Mouse (Mus musculus): Measurements from ENCODE around the gene Tspan9.

Gene Tspan9

DNA sequence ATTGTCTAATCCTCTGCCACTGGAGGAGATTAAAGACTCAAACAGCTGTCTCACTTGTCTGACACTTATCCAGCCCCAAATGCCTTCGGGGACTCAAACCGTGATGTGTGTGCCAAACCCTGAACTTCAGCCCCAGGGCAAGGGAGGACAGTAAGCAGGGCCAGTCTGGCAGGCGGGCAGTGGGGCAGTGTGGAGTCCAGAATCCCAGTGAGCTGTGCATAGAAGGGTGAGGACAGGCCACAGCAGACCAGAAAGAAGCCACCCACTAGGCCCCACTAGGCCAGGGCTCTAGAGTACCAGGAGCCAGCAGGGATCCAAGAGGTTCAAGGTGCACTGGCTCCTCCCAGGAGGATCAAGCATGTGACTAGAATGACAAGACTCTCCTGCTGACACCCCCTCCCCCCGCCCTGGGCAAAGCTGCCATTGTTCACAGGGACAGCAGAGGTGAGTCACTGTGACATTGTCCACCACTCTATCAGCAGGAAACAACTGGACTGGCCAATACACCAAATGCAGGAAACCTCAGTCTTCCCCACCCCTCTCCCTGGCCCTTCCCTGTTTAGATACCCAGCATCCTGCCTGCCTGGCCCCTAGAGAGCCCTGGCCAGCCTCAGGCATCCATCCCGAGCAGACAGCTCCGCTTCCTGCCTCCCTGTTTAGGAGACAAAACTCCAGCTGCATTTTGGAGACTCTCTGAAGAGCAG lies 40.9 kb downstream of the Tspan9 start:
- peak; percentile 84 to 94 for DNase-seq

DNA sequence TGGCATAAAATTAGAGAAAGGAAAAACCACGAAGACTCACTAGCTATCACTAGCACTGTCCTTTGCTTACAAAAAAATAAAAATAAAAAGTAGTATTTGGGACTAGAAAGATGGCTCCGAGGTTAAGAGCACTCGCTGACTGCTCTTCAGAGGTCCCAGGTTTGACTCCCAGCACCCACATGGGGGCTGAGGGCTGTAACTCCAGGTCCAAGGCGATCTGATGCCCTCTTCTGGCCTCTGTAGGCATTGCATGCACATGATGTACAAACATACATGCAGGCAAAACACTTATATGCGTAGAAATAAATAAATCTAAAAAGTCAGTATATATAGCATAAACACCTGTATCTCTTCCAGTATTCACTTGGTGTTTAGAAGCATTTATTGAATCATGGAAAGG lies 43.5 kb downstream of the Tspan9 start:
- peak in 1 of 2 experiments; percentile 63 for DNase-seq

GRCm38 (mm10) chr6:128099190-128099589 lies 44.2 kb downstream of the Tspan9 start:
- peak; percentile 77 for DNase-seq

- DNase-seq = no peak
Observed at GRCm38 (mm10) chr6:128096521-128096920, 46.9 kb downstream of the Tspan9 start.

- DNase-seq = no peak
Observed at GRCm38 (mm10) chr6:128095906-128096305, 47.5 kb downstream of the Tspan9 start.

- DNase-seq = no peak
Observed at GRCm38 (mm10) chr6:128095131-128095530, 48.3 kb downstream of the Tspan9 start.

- no peak for DNase-seq
Observed at GRCm38 (mm10) chr6:128093856-128094628, 49.4 kb downstream of the Tspan9 start.

DNA sequence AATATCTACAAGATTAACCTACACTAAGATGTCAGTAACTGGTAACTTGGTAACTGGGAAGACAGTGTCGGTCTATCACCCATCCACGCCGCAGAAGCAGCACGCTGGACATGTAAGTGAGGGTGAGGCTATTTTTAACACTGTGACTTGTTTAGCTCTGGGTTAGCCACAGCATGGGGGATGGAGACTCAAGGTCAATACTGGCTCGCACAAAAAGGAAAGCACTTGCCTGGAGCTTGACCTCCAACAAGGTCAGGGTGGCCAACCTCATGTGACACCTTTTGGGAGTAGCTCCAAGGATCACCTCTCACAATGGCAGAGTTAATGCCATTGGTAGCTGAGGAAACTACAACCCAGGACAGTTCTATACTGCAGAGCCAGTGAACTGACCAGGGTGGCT lies 50.8 kb downstream of the Tspan9 start:
- peak; percentile 62 to 85 for DNase-seq

DNA sequence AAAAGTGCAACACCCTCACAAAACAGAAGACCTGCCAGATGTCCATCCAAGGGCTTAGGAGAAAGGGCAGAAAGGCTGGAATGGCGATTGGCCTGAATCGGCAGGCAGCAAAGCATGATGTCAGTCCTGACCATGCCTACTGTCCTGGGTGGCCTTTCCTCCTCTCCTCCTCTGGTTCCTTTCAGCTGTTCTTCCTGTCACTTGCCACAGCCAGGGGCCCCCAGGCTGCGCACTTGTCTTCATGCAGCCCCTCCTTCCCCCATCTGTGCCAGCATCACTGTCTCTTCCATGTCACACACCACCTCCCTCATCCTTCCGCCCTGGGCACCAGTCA lies 51.6 kb downstream of the Tspan9 start:
- peak in 1 of 2 experiments; percentile 31 for DNase-seq

DNA sequence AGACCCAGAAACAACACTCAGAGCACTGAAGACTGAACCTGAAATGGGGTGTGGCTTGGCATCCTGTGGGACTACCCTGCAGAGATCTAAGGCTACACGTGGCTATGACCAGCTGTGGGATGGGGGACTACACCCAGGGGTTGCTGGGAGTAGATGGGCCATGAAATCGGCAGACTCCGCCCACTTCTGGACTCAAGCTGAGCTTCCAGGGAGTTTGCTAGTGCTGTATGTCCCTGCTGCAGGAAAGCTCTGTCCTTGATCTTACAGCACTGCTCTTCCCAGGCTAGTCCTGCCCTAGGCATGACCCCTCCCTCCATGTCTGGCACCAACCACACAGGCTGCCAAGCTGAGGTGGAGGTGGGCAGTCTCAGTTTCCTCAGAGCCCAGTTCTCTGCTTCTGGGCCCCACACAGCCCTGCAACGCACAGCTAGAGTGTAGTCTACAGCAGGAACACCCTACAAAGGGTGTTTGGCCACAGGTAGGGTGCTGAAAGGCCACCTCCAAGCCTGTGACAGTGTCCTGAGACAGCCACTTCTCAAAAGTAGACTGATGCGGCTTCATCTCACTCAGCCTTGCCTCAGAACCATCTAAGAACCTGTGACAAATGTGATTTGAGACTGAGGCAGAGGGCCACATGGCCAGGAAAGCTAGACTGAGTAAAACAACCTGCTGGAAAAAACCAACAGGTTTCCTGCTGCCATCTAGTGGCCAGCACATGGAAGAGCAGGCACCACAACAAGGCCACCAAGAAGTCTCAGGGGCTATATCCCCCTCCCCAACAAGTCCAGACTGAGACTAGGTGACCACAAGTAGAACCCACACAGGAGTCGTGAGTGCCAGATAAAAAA lies 52.2 kb downstream of the Tspan9 start:
- DNase-seq = peak; percentile 41 to 48

- DNase-seq = peak; percentile 75 to 86
Observed at GRCm38 (mm10) chr6:128089770-128090702, 53.4 kb downstream of the Tspan9 start.

DNA sequence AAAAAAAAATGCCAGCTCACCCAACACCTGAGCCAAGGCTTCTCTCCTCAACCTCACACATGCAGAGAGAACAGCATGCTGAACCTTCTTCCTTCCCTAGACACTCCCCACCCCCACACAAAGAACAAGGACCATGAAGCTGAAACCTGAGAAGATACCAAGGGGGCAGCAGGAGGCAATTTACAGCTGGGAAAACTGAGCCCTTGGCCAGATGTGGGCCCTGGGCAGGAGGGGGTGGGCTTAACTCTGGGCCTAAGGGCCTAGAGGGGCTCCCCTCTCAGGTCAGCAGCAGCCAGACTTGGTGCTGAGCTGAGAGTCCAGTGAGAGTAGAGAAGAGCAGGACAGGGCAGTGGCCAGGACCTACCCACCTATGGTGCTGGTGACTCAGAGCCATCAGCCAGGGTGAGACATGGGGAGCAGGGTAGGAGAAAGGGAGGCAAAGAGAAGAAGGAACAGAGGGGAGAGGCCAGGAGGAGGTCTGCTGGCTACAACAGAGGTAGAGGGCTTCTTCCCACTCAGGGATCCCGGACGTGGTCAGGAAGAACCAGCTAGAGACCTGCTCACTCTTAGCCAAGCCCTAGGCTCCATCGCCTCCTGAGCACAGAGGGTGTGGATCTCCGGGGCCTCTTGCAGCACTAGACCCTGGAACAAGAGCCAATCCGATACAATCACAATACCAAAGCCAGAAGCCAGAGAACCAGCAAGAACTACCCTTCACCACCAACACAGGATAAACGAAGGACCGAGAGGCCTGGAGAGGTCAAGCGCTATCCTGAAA lies 54.5 kb downstream of the Tspan9 start:
- no peak for DNase-seq

DNA sequence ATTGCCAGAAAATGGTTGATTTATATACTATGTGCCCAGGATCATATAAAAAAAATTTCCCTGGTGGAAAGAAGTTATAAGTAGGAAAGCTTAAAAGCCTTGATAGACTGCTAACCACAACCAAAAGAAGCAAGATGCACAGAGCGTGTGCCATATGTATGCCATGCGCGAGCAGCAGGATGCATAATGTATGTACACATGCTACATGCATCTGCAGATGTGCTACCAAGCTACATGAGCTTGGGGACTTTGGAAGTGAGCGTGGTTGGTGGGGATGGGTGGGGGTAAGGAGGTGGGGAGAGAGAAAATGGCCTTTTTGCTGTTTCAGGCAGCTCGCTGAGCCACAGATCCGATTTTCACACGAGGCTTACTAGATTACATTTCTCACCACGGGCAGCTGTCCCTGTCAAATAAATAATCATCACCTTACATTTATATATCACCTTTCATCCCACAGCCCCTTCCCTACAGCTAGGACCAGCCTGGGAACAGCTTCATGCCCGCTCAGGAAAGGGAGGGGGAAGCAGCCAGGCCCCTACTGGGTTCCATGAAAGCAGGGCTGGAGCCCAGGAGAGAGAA lies 57.8 kb downstream of the Tspan9 start:
- no peak for DNase-seq

- no peak for DNase-seq
Observed at GRCm38 (mm10) chr6:128083305-128083704, 60.1 kb downstream of the Tspan9 start.

GRCm38 (mm10) chr6:128081781-128082180 lies 61.6 kb downstream of the Tspan9 start:
- DNase-seq = no peak

DNA sequence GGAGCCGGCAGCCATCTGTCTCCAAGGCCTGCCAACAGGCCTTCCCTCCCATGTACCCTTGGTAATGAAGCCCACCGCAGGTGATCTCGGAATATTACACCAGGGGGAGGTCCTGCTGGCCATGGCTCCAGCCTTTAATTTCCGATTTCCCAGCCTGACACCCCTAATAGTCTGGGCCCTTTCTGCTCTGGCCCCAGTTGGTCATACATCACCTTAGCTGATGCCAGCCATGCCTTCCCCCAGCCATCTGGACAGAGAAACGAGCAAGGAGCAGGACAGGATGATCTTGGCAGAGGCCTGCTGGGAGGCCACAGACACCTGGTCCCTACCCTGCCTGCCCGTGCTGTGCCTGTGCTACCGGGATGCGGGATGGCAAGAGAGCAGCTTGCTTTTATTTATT lies 62.1 kb downstream of the Tspan9 start:
- DNase-seq = no peak

- DNase-seq = no peak
Observed at GRCm38 (mm10) chr6:128079576-128080224, 63.7 kb downstream of the Tspan9 start.

- DNase-seq = no peak
Observed at GRCm38 (mm10) chr6:128078508-128078907, 64.9 kb downstream of the Tspan9 start.

DNA sequence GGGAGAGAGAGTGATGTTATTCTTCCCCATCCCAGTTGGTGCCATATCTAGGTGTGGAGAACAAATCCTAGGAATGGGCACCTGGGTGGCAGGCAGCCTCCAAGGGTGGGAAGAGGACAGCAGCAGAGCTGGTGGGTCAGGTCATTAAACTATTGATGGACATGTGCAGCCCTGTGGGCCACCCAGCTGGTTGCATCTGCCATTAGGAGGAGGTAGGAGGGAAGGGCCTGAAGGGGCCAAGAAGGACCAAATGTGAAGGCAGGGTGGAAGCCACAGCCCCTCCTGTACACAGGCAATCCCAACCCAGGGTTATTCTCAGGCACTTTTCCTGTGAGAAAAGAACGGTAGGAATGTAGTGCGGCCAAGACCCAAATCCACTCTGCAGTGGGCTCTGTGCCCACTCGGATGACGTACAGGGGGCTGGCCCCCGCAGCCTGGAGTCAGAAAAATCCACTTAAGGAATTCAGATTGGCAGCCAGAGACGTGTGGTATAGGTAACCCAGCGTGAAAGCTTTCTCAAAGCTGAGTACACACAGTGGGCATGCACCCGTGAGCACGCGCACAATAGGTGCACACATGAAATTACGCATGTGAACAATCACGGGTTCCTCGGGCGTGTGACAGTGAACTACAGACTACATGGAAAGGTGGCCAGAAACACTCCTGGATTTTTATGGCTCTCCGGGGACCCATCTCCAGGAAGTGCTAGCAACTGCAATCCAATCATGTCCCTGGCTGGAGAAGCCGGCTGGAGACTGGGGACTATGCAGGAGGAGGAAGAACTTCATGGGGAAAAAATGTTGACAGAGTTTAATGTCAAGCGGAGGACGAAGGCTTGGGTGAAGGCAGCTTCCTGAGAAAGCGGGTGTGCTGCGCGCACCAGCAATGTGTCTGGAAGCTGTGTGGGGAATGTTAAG lies 67.0 kb downstream of the Tspan9 start:
- DNase-seq = peak; percentile 50 to 71

Data from kidney, postnatal 25 days (tissue).